Mouse (Mus musculus) lung, adult 2 months (tissue): ENCODE data around the gene Zcchc24. TPM values are rescaled to one million over a fixed set of nuclear protein-coding genes. Genes with fewer than 3 reads are reported as not detected.
A peak's percentile ranks its signal among the peaks of the same experiment; 100 is the strongest.

ENCODE experiments used
- DNase-seq: peaks from one replicate; pipeline ENCODE4 v3.0.0; 2022
- H3K4me1 ChIP-seq: fragments of 200-500 bp; 2 replicates; pipeline ENCODE4 v1.6.1; 2011; ENCODE audit warnings: low read length; ENCODE audit not compliant: control insufficient read depth, insufficient read depth
- H3K4me3 ChIP-seq: fragments of 200-500 bp; replicated peaks from 2 replicates; pipeline ENCODE3; 2011; ENCODE audit warnings: low read depth, mild to moderate bottlenecking, control low read depth, low read length; ENCODE audit errors: extremely low read depth
- CTCF ChIP-seq: fragments of 200-500 bp; IDR thresholded peaks from 2 replicates; pipeline ENCODE4 v1.5.1; 2011; ENCODE audit warnings: mild to moderate bottlenecking, low read length, control low read depth; ENCODE audit not compliant: insufficient read depth
- POLR2A ChIP-seq: fragments of 200-500 bp; IDR thresholded peaks from 2 replicates; pipeline ENCODE4 v1.6.1; 2011; ENCODE audit warnings: low read depth, mild to moderate bottlenecking, control low read depth, low read length, borderline replicate concordance; ENCODE audit errors: extremely low read depth
- WGBS: fragments of 180-500 bp; shearing (Covaris S2); methylation state at CpG from one replicate; pipeline ENCODE4 v1.1.7; 2018; 5-methylcytosine and 5-hydroxymethylcytosine counted together
- polyA plus RNA-seq: library from polyadenylated mRNA; depleted of rRNA; stranded (reverse); fragments of >200 nt; gene quantifications from 2 replicates; pipeline ENCODE4 v1.2.3, GENCODE M21; 2012

Zcchc24 gene
- polyA plus RNA-seq, 1 experiment = 41.7 TPM

DNA sequence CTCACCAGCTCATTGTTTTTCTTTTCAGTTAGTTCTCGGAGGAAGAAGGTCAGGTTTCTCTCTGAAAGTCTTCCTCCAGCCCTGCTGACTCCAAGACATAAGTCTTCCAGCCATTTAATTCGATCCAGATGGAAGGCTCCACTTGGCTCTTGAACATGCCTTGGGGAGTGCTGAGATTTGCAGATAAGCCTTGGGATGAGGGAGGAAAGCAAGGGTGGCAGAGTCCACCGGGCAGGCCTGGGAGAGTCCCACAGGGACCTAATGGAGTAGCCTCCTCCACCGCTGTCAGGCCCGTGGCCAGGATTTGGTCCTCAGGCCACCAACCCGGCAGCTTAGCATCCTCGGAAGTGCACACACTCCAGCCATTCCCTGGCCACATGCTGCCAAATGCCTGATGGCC lies 27.8 kb upstream of the Zcchc24 start:
- DNase-seq = no peak
- 70% methylated on average over 7 of the region's 7 CpGs for WGBS
- TF ChIP-seq POLR2A (no peak), CTCF (no peak)
- Histone ChIP-seq H3K4me3 (no peak overlapping the region), H3K4me1 (no peaks in the 10 kb centered on the region)

- 23% methylated on average over 10 of the region's 10 CpGs for WGBS
- H3K4me3 ChIP-seq = no peak overlapping the region
- TF ChIP-seq POLR2A (peak; percentile 43; the same call in 1 of the 2 replicates), CTCF (no peak)
- peaks cover 2% of the 10 kb centered on the region; the same call in 1 of the 2 replicates for H3K4me1 ChIP-seq
- DNase-seq = no peak
Observed at GRCm38 (mm10) chr14:25795561-25796174, 26.8 kb upstream of the Zcchc24 start.

- Histone ChIP-seq H3K4me1 (peaks cover 2% of the 10 kb centered on the region; the same call in 1 of the 2 replicates), H3K4me3 (no peak overlapping the region)
- DNase-seq = no peak
- no peak for TF ChIP-seq CTCF
- no peak for TF ChIP-seq POLR2A
- WGBS = 49% methylated on average over 6 of the region's 6 CpGs
Observed at GRCm38 (mm10) chr14:25795067-25795466, 26.2 kb upstream of the Zcchc24 start.

GRCm38 (mm10) chr14:25794331-25794730 lies 25.5 kb upstream of the Zcchc24 start:
- no peak for DNase-seq
- no peak for TF ChIP-seq CTCF
- TF ChIP-seq POLR2A = no peak
- WGBS = 91% methylated on average over 2 of the region's 2 CpGs
- Histone ChIP-seq H3K4me1 (peaks cover 2% of the 10 kb centered on the region; the same call in 1 of the 2 replicates), H3K4me3 (no peak overlapping the region)

GRCm38 (mm10) chr14:25790768-25791302 lies 22.0 kb upstream of the Zcchc24 start:
- Histone ChIP-seq H3K4me1 (peaks cover 2% of the 10 kb centered on the region), H3K4me3 (no peak overlapping the region)
- WGBS = 42% methylated on average over 6 of the region's 6 CpGs
- no peak for DNase-seq
- TF ChIP-seq POLR2A (no peak), CTCF (no peak)

- no peak for DNase-seq
- Histone ChIP-seq H3K4me3 (no peak overlapping the region), H3K4me1 (peaks cover 2% of the 10 kb centered on the region)
- WGBS = 71% methylated on average over 1 of the region's 1 CpGs
- TF ChIP-seq CTCF = no peak
- TF ChIP-seq POLR2A = no peak
Observed at GRCm38 (mm10) chr14:25789946-25790345, 21.1 kb upstream of the Zcchc24 start.

GRCm38 (mm10) chr14:25789207-25789606 lies 20.4 kb upstream of the Zcchc24 start:
- H3K4me1 ChIP-seq = peaks cover 2% of the 10 kb centered on the region
- H3K4me3 ChIP-seq = no peak overlapping the region
- TF ChIP-seq POLR2A (no peak), CTCF (no peak)
- no peak for DNase-seq

DNA sequence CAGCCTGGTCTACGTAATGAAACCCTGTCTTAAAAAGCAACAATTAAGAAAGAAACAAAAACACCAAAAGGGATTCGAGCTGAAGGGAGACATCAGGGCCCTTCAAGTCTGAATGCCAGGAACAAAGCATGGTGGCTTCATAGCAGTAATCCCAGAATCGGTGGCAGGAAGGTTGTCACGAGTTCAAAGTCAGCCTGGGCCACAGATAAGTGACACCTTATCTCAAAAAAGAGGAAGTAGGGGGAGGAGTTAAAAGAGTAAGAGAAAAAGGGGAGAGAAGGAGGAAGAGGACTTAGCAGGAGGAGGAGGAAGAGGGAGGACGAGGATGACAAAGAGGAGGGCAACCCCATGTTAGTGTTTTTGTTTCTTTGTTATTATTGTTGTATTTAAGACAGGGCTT lies 19.4 kb upstream of the Zcchc24 start:
- TF ChIP-seq POLR2A (no peak), CTCF (no peak)
- 48% methylated on average over 5 of the region's 5 CpGs for WGBS
- Histone ChIP-seq H3K4me3 (no peak overlapping the region), H3K4me1 (peaks cover 2% of the 10 kb centered on the region)
- DNase-seq = no peak

- DNase-seq = no peak
- TF ChIP-seq POLR2A (no peak), CTCF (no peak)
- WGBS = 66% methylated on average over 12 of the region's 12 CpGs
- Histone ChIP-seq H3K4me1 (peaks cover 2% of the 10 kb centered on the region), H3K4me3 (no peak overlapping the region)
Observed at GRCm38 (mm10) chr14:25787387-25787910, 18.6 kb upstream of the Zcchc24 start.

DNA sequence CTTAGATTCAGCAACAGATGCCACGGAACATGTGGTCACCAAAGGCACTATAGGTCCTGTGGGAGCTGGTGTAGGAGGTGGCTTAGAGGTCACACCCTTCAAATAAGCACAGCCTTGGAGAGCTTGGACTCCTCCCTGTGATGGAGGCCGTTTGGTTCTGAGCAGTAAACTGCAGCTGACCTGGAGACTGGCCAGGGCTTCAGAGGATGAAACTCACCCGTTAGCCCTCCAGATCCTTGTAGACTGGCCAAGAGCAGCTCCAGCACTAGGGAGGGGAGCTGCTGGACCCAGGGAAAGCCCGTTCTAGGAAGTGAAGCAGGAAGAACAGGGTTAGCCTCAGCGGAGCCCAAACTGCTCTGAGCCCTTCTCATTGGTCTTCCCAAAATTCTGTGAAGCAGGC lies 18.1 kb upstream of the Zcchc24 start:
- 41% methylated on average over 5 of the region's 5 CpGs for WGBS
- TF ChIP-seq CTCF = no peak
- TF ChIP-seq POLR2A = no peak
- H3K4me1 ChIP-seq = peaks cover 2% of the 10 kb centered on the region
- DNase-seq = no peak
- H3K4me3 ChIP-seq = no peak overlapping the region
